Mouse (Mus musculus) heart, adult 2 months (tissue): Measurements from ENCODE around the gene Dcaf6.

Source experiments
- CTCF ChIP-seq: fragments of 200-600 bp; IDR thresholded peaks from 2 replicates; pipeline ENCODE4 v1.8.1; 2022; ENCODE audit warnings: antibody characterized with exemption, mild to moderate bottlenecking, moderate library complexity
- EP300 ChIP-seq: fragments of 200-500 bp; IDR thresholded peaks from 2 replicates; pipeline ENCODE4 v1.6.1; 2011; ENCODE audit warnings: low read depth, low read length, control low read depth; ENCODE audit not compliant: insufficient read depth
- POLR2A ChIP-seq: fragments of 200-500 bp; IDR thresholded peaks from 2 replicates; pipeline ENCODE4 v1.6.1; 2011; ENCODE audit warnings: mild to moderate bottlenecking, low read depth, low read length, control low read depth; ENCODE audit not compliant: insufficient read depth

GRCm38 (mm10) chr1:165332797-165333196 is 127.5 kb downstream of the Dcaf6 start:
- TF ChIP-seq CTCF (no peak), POLR2A (no peak), EP300 (no peak)
